Mouse (Mus musculus): ENCODE results near the gene Itpkc. TPM values are rescaled to one million over a fixed set of nuclear protein-coding genes. Genes with fewer than 3 reads are reported as not detected.

Gene Itpkc
- total RNA-seq, 1 experiment, result 10.5 TPM

DNA sequence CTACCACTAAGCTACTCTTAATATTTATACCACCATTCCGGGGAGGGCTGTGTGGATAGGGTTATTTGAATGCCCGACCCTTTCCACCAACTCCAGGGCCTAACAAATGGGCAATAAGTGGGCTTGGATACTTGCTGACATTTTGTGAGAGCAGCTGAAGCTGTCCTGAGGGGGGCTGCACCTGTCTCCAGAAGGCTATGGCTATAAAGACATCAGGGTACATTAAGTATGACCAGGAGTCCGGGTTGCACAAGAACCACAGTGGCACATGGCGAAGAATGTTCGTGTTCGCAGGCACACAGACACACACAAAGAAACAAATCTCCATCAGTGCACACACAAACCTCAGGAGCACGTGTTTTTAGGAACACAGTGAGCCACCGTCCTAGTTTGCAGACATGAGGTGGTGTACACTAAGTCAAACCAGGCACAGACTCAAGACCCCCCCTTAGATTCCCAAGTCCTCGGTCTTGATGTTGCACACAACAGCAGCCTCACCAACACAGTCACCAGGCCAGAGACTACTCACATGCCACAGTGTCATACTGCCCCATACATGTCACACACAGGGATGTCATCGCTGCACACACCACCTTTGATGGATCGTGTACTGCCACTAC, 60.9 kb downstream of the Itpkc start:
- Histone ChIP-seq H3K4me1 (ENCODE audit: control insufficient read depth in 2 of 2, insufficient read depth in 2 of 2, low read length in 2 of 2, poor library complexity in 1 of 2) (peaks cover 3 to 13% of the 10 kb centered on the region in 2 experiments; a peak in 3 of 4 replicates), H3K9ac (ENCODE audit: insufficient read depth, low read depth, low read length, poor library complexity, severe bottlenecking) (no peak overlapping the region), H3K4me3 (ENCODE audit: insufficient read depth in 1 of 2, low read depth in 1 of 2, low read length in 2 of 2, poor library complexity in 1 of 2, severe bottlenecking in 1 of 2) (peak overlapping the region; percentile 72 to 87; a peak in 3 of 4 replicates), H3K27ac (ENCODE audit: insufficient read depth, low read depth, low read length, poor library complexity, severe bottlenecking) (peak overlapping the region; percentile 7; the same call in 1 of the 2 replicates), H3K9me3 (ENCODE audit: control insufficient read depth, insufficient read depth, low read depth, low read length) (no peaks in the 10 kb centered on the region), H3K36me3 (ENCODE audit: control insufficient read depth, insufficient read depth, low read length, poor library complexity, severe bottlenecking) (peaks cover 7% of the 10 kb centered on the region)
- no peak for TF ChIP-seq ZC3H11A (IDR thresholded peaks at IDR 0.05; ENCODE audit: borderline replicate concordance, low read depth, low read length)
- TF ChIP-seq MAFK (IDR thresholded peaks at IDR 0.05; ENCODE audit: insufficient read depth, low read depth, low read length), result no peak
- no peak for DNase-seq (ENCODE audit: low read depth, low spot score)
- in situ Hi-C loops (cut with MboI; ENCODE audit: low sequenced_read_pairs in 2 of 2, unreplicated experiment in 2 of 2), result no loop called here

DNA sequence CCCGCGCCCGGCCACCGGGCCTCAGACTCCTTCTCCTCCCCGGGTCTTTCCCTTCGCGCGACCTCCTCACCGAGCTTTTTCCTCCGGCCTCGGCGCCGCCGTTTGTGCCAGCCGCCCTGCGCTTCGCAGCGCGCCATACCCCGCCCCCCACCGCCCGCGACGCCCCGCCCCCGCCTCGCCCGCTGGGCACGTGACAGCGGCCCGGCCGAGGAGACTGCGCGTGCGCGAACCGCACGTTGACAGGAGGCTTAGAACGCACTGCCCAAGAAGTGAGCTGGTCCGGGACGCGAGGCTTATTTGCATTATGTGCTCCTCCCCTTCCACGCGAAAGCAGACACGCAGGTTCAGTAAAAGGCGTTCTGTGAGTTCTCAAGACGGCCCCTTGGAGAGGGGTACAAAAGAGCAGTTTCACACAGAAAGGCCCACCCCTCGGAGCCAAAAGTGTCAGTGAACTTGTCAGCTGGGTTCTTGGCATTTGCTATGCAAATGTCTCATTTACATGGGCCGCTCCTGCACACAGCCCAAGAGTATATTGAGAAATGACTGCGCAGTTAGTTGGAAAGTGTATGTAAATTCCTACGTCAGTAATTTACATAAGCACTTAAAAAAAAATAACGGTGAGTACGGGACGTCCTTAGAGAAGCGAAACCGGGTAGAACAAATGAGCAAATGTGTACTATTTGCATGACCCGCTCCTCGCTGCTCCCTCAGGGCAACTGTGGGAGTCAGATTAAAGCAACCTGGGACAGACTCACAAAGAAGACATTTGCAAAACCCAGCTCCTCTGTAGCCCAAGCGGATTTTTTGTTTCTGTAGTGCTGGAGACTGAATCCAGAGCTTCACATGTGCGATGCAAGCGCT, 61.6 kb downstream of the Itpkc start, which contains the start of gene Egln2:
Gene Egln2, minus strand, starts transcription at position 189 of the 861 bp plus-strand sequence.
- H3K36me3 ChIP-seq (ENCODE audit: control insufficient read depth, insufficient read depth, low read length, poor library complexity, severe bottlenecking), result peaks cover 5% of the 10 kb centered on the region
- peak within 1 kb of the TSS; percentile 72 to 87 for H3K4me3 ChIP-seq (ENCODE audit: insufficient read depth in 1 of 2, low read depth in 1 of 2, low read length in 2 of 2, poor library complexity in 1 of 2, severe bottlenecking in 1 of 2)
- TF ChIP-seq CHD2 (IDR thresholded peaks at IDR 0.05; ENCODE audit: low read depth, low read length) (no peak), ZNF384 (IDR thresholded peaks at IDR 0.05; ENCODE audit: low read depth, low read length) (0 out of 2 replicates have a peak, but pooled peaks have one; percentile 50), MAFK (IDR thresholded peaks at IDR 0.05; ENCODE audit: insufficient read depth, low read depth, low read length) (0 out of 2 replicates have a peak, but pooled peaks have one; percentile 33)
- peaks cover 3 to 13% of the 10 kb centered on the region in 2 experiments; a peak in 3 of 4 replicates for H3K4me1 ChIP-seq (ENCODE audit: control insufficient read depth in 2 of 2, insufficient read depth in 2 of 2, low read length in 2 of 2, poor library complexity in 1 of 2)
- no peaks in the 10 kb centered on the region for H3K9me3 ChIP-seq (ENCODE audit: control insufficient read depth, insufficient read depth, low read depth, low read length)
- peak within 1 kb of the TSS; percentile 95 for H3K27ac ChIP-seq (ENCODE audit: insufficient read depth, low read depth, low read length, poor library complexity, severe bottlenecking)
- peak within 1 kb of the TSS; percentile 95 for H3K9ac ChIP-seq (ENCODE audit: insufficient read depth, low read depth, low read length, poor library complexity, severe bottlenecking)
- DNase-seq (ENCODE audit: low read depth, low spot score), result peak; percentile 86
- in situ Hi-C loops (cut with MboI; ENCODE audit: low sequenced_read_pairs in 2 of 2, unreplicated experiment in 2 of 2), result no loop called here

DNA sequence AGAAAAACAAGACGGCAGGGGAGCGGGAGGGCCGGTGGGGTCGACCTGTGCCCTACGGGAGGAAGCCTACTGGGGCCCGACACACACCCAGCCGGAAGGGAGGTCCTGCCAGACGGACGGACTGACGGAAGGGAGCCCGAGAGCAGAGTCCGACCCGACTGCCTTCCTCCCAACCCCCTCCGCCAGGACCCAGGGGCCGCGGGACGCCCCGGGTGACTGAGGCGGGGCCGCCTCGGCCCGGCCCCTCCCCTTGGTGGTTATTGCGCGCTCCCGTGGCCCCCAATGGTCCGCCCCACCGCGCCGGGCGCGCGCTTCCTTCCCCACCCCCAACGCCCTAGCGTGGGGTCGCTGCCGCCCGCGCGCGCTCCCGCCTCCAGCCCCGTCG, 62.2 kb downstream of the Itpkc start:
- H3K4me1 ChIP-seq (ENCODE audit: control insufficient read depth in 2 of 2, insufficient read depth in 2 of 2, low read length in 2 of 2, poor library complexity in 1 of 2), result peaks cover 3 to 13% of the 10 kb centered on the region in 2 experiments; a peak in 3 of 4 replicates

DNA sequence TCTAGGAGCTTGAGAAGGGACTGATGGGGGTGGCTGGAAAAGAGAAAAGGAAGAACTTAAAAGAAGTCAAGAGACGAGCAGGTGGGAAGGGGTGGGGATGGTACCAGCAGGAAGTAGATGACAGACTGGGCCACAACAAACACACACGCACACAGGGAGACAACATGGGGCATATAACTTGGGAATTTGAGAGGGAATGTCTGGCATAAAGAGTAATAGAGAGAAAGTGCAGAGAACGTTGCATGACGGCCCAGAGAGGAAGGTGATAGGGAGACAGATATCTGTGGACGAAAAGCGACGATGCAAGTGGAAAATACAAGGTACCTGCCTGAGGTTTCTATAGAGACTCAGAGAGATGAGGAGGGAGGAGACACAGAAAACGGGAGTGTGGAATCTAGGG, 62.8 kb downstream of the Itpkc start:
- Histone ChIP-seq H3K27ac (ENCODE audit: insufficient read depth, low read depth, low read length, poor library complexity, severe bottlenecking) (peak overlapping the region; percentile 95), H3K9ac (ENCODE audit: insufficient read depth, low read depth, low read length, poor library complexity, severe bottlenecking) (peak overlapping the region; percentile 95), H3K9me3 (ENCODE audit: control insufficient read depth, insufficient read depth, low read depth, low read length) (no peaks in the 10 kb centered on the region), H3K4me3 (ENCODE audit: insufficient read depth in 1 of 2, low read depth in 1 of 2, low read length in 2 of 2, poor library complexity in 1 of 2, severe bottlenecking in 1 of 2) (peak overlapping the region; percentile 72 to 87), H3K4me1 (ENCODE audit: control insufficient read depth in 2 of 2, insufficient read depth in 2 of 2, low read length in 2 of 2, poor library complexity in 1 of 2) (peaks cover 3 to 13% of the 10 kb centered on the region in 2 experiments; a peak in 3 of 4 replicates), H3K36me3 (ENCODE audit: control insufficient read depth, insufficient read depth, low read length, poor library complexity, severe bottlenecking) (peaks cover 2% of the 10 kb centered on the region; the same call in 1 of the 2 replicates)
- no peak for TF ChIP-seq MAFK (IDR thresholded peaks at IDR 0.05; ENCODE audit: insufficient read depth, low read depth, low read length)
- DNase-seq (ENCODE audit: low read depth, low spot score), result no peak
- in situ Hi-C loops (cut with MboI; ENCODE audit: low sequenced_read_pairs in 2 of 2, unreplicated experiment in 2 of 2), result no loop called here

More for the DNA sequence above, 62.2 kb downstream of the Itpkc start:
- H3K27ac ChIP-seq (ENCODE audit: insufficient read depth, low read depth, low read length, poor library complexity, severe bottlenecking), result peak overlapping the region; percentile 95
- H3K9me3 ChIP-seq (ENCODE audit: control insufficient read depth, insufficient read depth, low read depth, low read length), result no peaks in the 10 kb centered on the region
- H3K9ac ChIP-seq (ENCODE audit: insufficient read depth, low read depth, low read length, poor library complexity, severe bottlenecking), result peak overlapping the region; percentile 95
- peak overlapping the region; percentile 72 to 87 for H3K4me3 ChIP-seq (ENCODE audit: insufficient read depth in 1 of 2, low read depth in 1 of 2, low read length in 2 of 2, poor library complexity in 1 of 2, severe bottlenecking in 1 of 2)
- TF ChIP-seq HCFC1 (IDR thresholded peaks at IDR 0.05; ENCODE audit: borderline replicate concordance, insufficient read depth, low read length) (peak; percentile 70; the same call in 1 of the 2 replicates), ZC3H11A (IDR thresholded peaks at IDR 0.05; ENCODE audit: borderline replicate concordance, low read depth, low read length) (no peak)
- in situ Hi-C loops (cut with MboI; ENCODE audit: low sequenced_read_pairs in 2 of 2, unreplicated experiment in 2 of 2), result no loop called here
- peak; percentile 60 for DNase-seq (ENCODE audit: low read depth, low spot score)
- peaks cover 5% of the 10 kb centered on the region for H3K36me3 ChIP-seq (ENCODE audit: control insufficient read depth, insufficient read depth, low read length, poor library complexity, severe bottlenecking)
